Mouse (Mus musculus): Measurements from ENCODE around the gene Dot1l. TPM values are rescaled to one million over a fixed set of nuclear protein-coding genes. Genes with fewer than 3 reads are reported as not detected.

The Dot1l gene
- total and polyA plus RNA-seq, 3 experiments, result 3.3 to 43.8 (median 13.3) TPM

- H3K27ac ChIP-seq (ENCODE audit: insufficient read depth, low read depth), result no peak overlapping the region
These were observed 2.7 kb downstream of the Dot1l start for GRCm38 (mm10) chr10:80757717-80758116.

GRCm38 (mm10) chr10:80758651-80759050 lies 3.6 kb downstream of the Dot1l start:
- no peak for DNase-seq (ENCODE audit: extremely low read depth)
- H3K27me3 ChIP-seq (replicated peaks), result no peaks in the 10 kb centered on the region
- H3K9me3 ChIP-seq (replicated peaks; ENCODE audit: low read length), result no peaks in the 10 kb centered on the region
- in situ Hi-C loops (cut with MboI; ENCODE audit: low pct_ligation_motif_present, low pct_unique_long_range_greater_than_20kb, low sequenced_read_pairs) (no loop called here), dilution Hi-C loops (cut with MboI; ENCODE audit: extremely low pct_ligation_motif_present, extremely low pct_unique_long_range_greater_than_20kb, low sequenced_read_pairs) (no loop called here)
- H3K4me1 ChIP-seq (ENCODE audit: control insufficient read depth in 1 of 2, insufficient read depth in 2 of 2), result peaks cover 30 to 67% of the 10 kb centered on the region in 2 experiments
- peaks cover 84% of the 10 kb centered on the region for H3K79me2 ChIP-seq (replicated peaks; ENCODE audit: control insufficient read depth, extremely low read depth, insufficient read depth, poor library complexity, severe bottlenecking)
- H3K9ac ChIP-seq (ENCODE audit: insufficient read depth, low read depth), result no peak overlapping the region
- H3K36me3 ChIP-seq (replicated peaks in 1 of 2; ENCODE audit: control insufficient read depth in 1 of 2, insufficient read depth in 1 of 2, low read length in 1 of 2), result peaks cover 4 to 48% of the 10 kb centered on the region in 2 experiments
- TF ChIP-seq POLR2AphosphoS2 (IDR thresholded peaks at IDR 0.05; ENCODE audit: low read depth, low read length) (no peak), ELF1 (IDR thresholded peaks at IDR 0.05; ENCODE audit: low read depth, low read length) (no peak), EP300 (IDR thresholded peaks at IDR 0.05; ENCODE audit: low read length) (no peak), NELFE (IDR thresholded peaks at IDR 0.05; ENCODE audit: low read depth, low read length) (no peak), PAX5 (IDR thresholded peaks at IDR 0.05; ENCODE audit: low read length) (no peak), JUND (conservative IDR thresholded peaks at IDR 0.05; ENCODE audit: low read depth, low read length) (no peak), MAX (IDR thresholded peaks at IDR 0.05; ENCODE audit: low read length) (no peak), JUN (IDR thresholded peaks at IDR 0.05; ENCODE audit: insufficient read depth, low read depth, low read length) (no peak), POLR2A (IDR thresholded peaks at IDR 0.05; ENCODE audit: low read depth, low read length) (no peak)
- H3K4me3 ChIP-seq (replicated peaks in 1 of 3; ENCODE audit: low read depth in 2 of 3, low read length in 2 of 3, poor library complexity in 1 of 3), result no peak overlapping the region
- H3K4me2 ChIP-seq (ENCODE audit: insufficient read depth, low read depth, poor library complexity, severe bottlenecking), result no peak overlapping the region
- H3K27ac ChIP-seq (ENCODE audit: insufficient read depth, low read depth), result no peak overlapping the region

More at GRCm38 (mm10) chr10:80757717-80758116, 2.7 kb downstream of the Dot1l start:
- TF ChIP-seq MAFK (IDR thresholded peaks at IDR 0.05; ENCODE audit: insufficient replicate concordance, low read length), result no peak
- TF ChIP-seq POLR2A (IDR thresholded peaks at IDR 0.05; ENCODE audit: low read depth, low read length), result no peak; the same call in 1 of the 2 replicates
- TF ChIP-seq MYC (IDR thresholded peaks at IDR 0.05; ENCODE audit: low read depth, low read length), result peak; percentile 46; the same call in 1 of the 2 replicates
- TF ChIP-seq IRF4 (IDR thresholded peaks at IDR 0.05; ENCODE audit: low read depth, low read length), result 0 out of 2 replicates have a peak, but pooled peaks have one; percentile 8
- TF ChIP-seq MAZ (IDR thresholded peaks at IDR 0.05; ENCODE audit: low read depth, low read length), result no peak
- no peak for TF ChIP-seq JUND (conservative IDR thresholded peaks at IDR 0.05; ENCODE audit: low read depth, low read length)
- no peak for TF ChIP-seq TCF12 (IDR thresholded peaks at IDR 0.05; ENCODE audit: low read depth, low read length)
- TF ChIP-seq UBTF (IDR thresholded peaks at IDR 0.05; ENCODE audit: low read depth, low read length), result no peak
- no peak for TF ChIP-seq USF2 (conservative IDR thresholded peaks at IDR 0.05; ENCODE audit: low read depth, low read length)
- no peak for TF ChIP-seq E2F4 (IDR thresholded peaks at IDR 0.05; ENCODE audit: insufficient replicate concordance, low read depth, low read length)
- peak; percentile 67 for TF ChIP-seq SMC3 (IDR thresholded peaks at IDR 0.05; ENCODE audit: low read depth, low read length)
- TF ChIP-seq MXI1 (IDR thresholded peaks at IDR 0.05; ENCODE audit: low read depth, low read length), result peak; percentile 69
- TF ChIP-seq SIN3A (IDR thresholded peaks at IDR 0.05; ENCODE audit: low read length), result peak; percentile 81; the same call in 1 of the 2 replicates
- TF ChIP-seq CTCF (conservative IDR thresholded peaks at IDR 0.05 in 1 of 2, IDR thresholded peaks at IDR 0.05 in 1 of 2; ENCODE audit: low read depth in 2 of 2, low read length in 2 of 2), result peak; percentile 23 to 79; a peak in 3 of 4 replicates
- TF ChIP-seq ELF1 (IDR thresholded peaks at IDR 0.05; ENCODE audit: low read depth, low read length), result no peak
- TF ChIP-seq ZKSCAN1 (IDR thresholded peaks at IDR 0.05; ENCODE audit: borderline replicate concordance, low read depth, low read length), result no peak
- no peak for TF ChIP-seq EP300 (IDR thresholded peaks at IDR 0.05; ENCODE audit: low read length)
- TF ChIP-seq ETS1 (conservative IDR thresholded peaks at IDR 0.05; ENCODE audit: low read depth, low read length), result no peak
- no peak for TF ChIP-seq GABPA (IDR thresholded peaks at IDR 0.05; ENCODE audit: insufficient replicate concordance, low read depth, low read length)
- TF ChIP-seq CHD1 (IDR thresholded peaks at IDR 0.05; ENCODE audit: low read depth, low read length), result no peak
- no peak for TF ChIP-seq KAT2A (IDR thresholded peaks at IDR 0.05; ENCODE audit: insufficient replicate concordance, low read length)
- no peak for TF ChIP-seq NELFE (IDR thresholded peaks at IDR 0.05; ENCODE audit: low read depth, low read length)
- no peak for TF ChIP-seq TBP (conservative IDR thresholded peaks at IDR 0.05; ENCODE audit: low read depth, low read length)
- TF ChIP-seq PAX5 (IDR thresholded peaks at IDR 0.05; ENCODE audit: low read length), result no peak
- no peak for TF ChIP-seq POLR2AphosphoS2 (IDR thresholded peaks at IDR 0.05; ENCODE audit: low read depth, low read length)
- no peak for TF ChIP-seq JUN (IDR thresholded peaks at IDR 0.05; ENCODE audit: insufficient read depth, low read depth, low read length)
- TF ChIP-seq USF1 (IDR thresholded peaks at IDR 0.05; ENCODE audit: low read depth, low read length), result no peak
- TF ChIP-seq CHD2 (IDR thresholded peaks at IDR 0.05; ENCODE audit: low read length), result no peak
- no peak for TF ChIP-seq NRF1 (IDR thresholded peaks at IDR 0.05; ENCODE audit: low read depth, low read length)
- TF ChIP-seq RCOR1 (conservative IDR thresholded peaks at IDR 0.05; ENCODE audit: low read depth, low read length), result no peak
- no peak for TF ChIP-seq ZMIZ1 (IDR thresholded peaks at IDR 0.05; ENCODE audit: low read depth, low read length)
- TF ChIP-seq RAD21 (IDR thresholded peaks at IDR 0.05; ENCODE audit: low read depth, low read length), result peak; percentile 52
- TF ChIP-seq ZC3H11A (IDR thresholded peaks at IDR 0.05; ENCODE audit: low read depth, low read length), result no peak
- TF ChIP-seq HCFC1 (IDR thresholded peaks at IDR 0.05; ENCODE audit: low read depth, low read length), result 0 out of 2 replicates have a peak, but pooled peaks have one; percentile 15
- TF ChIP-seq ZNF384 (IDR thresholded peaks at IDR 0.05; ENCODE audit: low read depth, low read length), result 0 out of 2 replicates have a peak, but pooled peaks have one; percentile 13
- TF ChIP-seq MAX (IDR thresholded peaks at IDR 0.05; ENCODE audit: low read length), result peak; percentile 64; the same call in 1 of the 2 replicates
- TF ChIP-seq MEF2A (IDR thresholded peaks at IDR 0.05; ENCODE audit: borderline replicate concordance, low read depth, low read length), result 0 out of 2 replicates have a peak, but pooled peaks have one; percentile 22
- no peak for TF ChIP-seq BHLHE40 (IDR thresholded peaks at IDR 0.05; ENCODE audit: low read depth, low read length)
- dilution Hi-C loops (cut with MboI; ENCODE audit: extremely low pct_ligation_motif_present, extremely low pct_unique_long_range_greater_than_20kb, low sequenced_read_pairs), result no loop called here
- Histone ChIP-seq H3K27me3 (replicated peaks) (no peaks in the 10 kb centered on the region), H3K9ac (ENCODE audit: insufficient read depth, low read depth) (no peak overlapping the region), H3K79me2 (replicated peaks; ENCODE audit: control insufficient read depth, extremely low read depth, insufficient read depth, poor library complexity, severe bottlenecking) (peaks cover 75% of the 10 kb centered on the region), H3K4me1 (ENCODE audit: control insufficient read depth in 1 of 2, insufficient read depth in 2 of 2) (peaks cover 30 to 59% of the 10 kb centered on the region in 2 experiments), H3K4me2 (ENCODE audit: insufficient read depth, low read depth, poor library complexity, severe bottlenecking) (no peak overlapping the region), H3K4me3 (replicated peaks in 1 of 3; ENCODE audit: low read depth in 2 of 3, low read length in 2 of 3, poor library complexity in 1 of 3) (no peak overlapping the region), H3K9me3 (replicated peaks; ENCODE audit: low read length) (no peaks in the 10 kb centered on the region), H3K36me3 (replicated peaks in 1 of 2; ENCODE audit: control insufficient read depth in 1 of 2, insufficient read depth in 1 of 2, low read length in 1 of 2) (peaks cover 0 to 39% of the 10 kb centered on the region in 2 experiments)
- DNase-seq (ENCODE audit: extremely low read depth), result peak; percentile 71
- in situ Hi-C loops (cut with MboI; ENCODE audit: low pct_ligation_motif_present, low pct_unique_long_range_greater_than_20kb, low sequenced_read_pairs), result no loop called here
